Mouse (Mus musculus) hindbrain, embryonic 15.5 days (tissue): ENCODE data around the gene Rapgef3. TPM values are rescaled to one million over a fixed set of nuclear protein-coding genes. Genes with fewer than 3 reads are reported as not detected.

Experiments used
- ATAC-seq: fragments of 200-750 bp; cut with Nextera tagmentation; 2 replicates; pipeline ENCODE4 v1.8.0; 2017; ENCODE audit warnings: low read depth, moderate number of reproducible peaks, moderate TSS enrichment; ENCODE audit not compliant: low FRiP score
- H3K27ac ChIP-seq: fragments of 300-500 bp; sonication (generic); replicated peaks from 2 replicates; pipeline ENCODE4 v1.5.1; 2015; ENCODE audit warnings: mild to moderate bottlenecking, inconsistent platforms
- H3K27me3 ChIP-seq: fragments of 300-500 bp; sonication (generic); 2 replicates; pipeline ENCODE4 v1.6.1; 2015; ENCODE audit warnings: control low read depth, inconsistent platforms
- H3K36me3 ChIP-seq: fragments of 300-500 bp; sonication (generic); 2 replicates; pipeline ENCODE4 v1.6.1; 2015; ENCODE audit warnings: control low read depth, inconsistent platforms
- H3K4me1 ChIP-seq: fragments of 300-500 bp; sonication (generic); replicated peaks from 2 replicates; pipeline ENCODE4 v1.6.1; 2015; ENCODE audit warnings: control low read depth, inconsistent platforms
- H3K4me2 ChIP-seq: fragments of 300-500 bp; sonication (generic); 2 replicates; pipeline ENCODE4 v1.6.1; 2015; ENCODE audit warnings: moderate library complexity, mild to moderate bottlenecking, inconsistent platforms
- H3K4me3 ChIP-seq: fragments of 300-500 bp; sonication (generic); 2 replicates; pipeline ENCODE4 v1.5.1; 2015; ENCODE audit warnings: mild to moderate bottlenecking, inconsistent platforms
- H3K9ac ChIP-seq: fragments of 300-500 bp; sonication (generic); 2 replicates; pipeline ENCODE4 v1.6.1; 2015; ENCODE audit warnings: inconsistent platforms
- H3K9me3 ChIP-seq: fragments of 300-500 bp; sonication (generic); 2 replicates; pipeline ENCODE4 v1.6.1; 2016; ENCODE audit warnings: control low read depth, inconsistent platforms
- WGBS: fragments of 180-500 bp; shearing (Covaris S2); methylation state at CpG from one replicate; pipeline ENCODE4 v1.1.7; 2015; 5-methylcytosine and 5-hydroxymethylcytosine counted together
- polyA plus RNA-seq: library from polyadenylated mRNA; unstranded; fragments of >200 nt; fragmentation: Nextera tagmentation; extraction: Ambion mirVana; gene quantifications from 2 replicates; pipeline ENCODE4 v1.2.1, GENCODE M21; 2015

Gene Rapgef3
- polyA plus RNA-seq, 1 experiment from 2014 or later = 15.5 TPM

DNA sequence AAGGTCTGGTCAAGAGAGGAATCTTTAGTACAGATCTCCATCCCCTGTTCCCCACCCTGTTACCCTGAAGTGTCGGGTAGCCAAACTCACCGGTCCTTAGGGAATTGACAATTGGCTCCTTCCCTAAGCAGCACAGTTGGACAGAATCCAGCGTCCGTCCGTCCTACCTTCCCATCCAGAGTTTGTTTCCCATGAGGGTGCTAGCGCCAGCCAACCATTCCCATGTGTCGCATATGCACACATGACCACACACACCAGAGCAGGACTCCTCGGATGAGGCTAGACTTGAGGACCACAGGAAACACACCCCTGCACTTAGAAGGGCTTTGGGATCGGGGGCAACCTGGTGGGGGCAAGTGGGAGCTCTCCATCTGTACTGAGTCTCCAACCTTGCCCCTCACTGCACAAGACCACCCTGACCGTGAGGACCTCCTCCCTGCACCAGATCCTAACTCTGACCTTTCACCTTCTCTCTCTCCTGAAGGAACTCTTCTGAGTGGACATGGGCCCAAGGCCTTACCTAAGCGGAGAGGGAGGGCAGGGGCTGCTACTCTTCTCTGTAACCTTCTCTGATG lies 23.4 kb upstream of the Rapgef3 start:
- Histone ChIP-seq H3K4me1 (peaks cover 30% of the 10 kb centered on the region), H3K9ac (no peak overlapping the region), H3K27ac (no peak overlapping the region), H3K36me3 (peaks cover 19% of the 10 kb centered on the region), H3K9me3 (no peaks in the 10 kb centered on the region), H3K27me3 (no peaks in the 10 kb centered on the region), H3K4me2 (no peak overlapping the region), H3K4me3 (no peak overlapping the region)
- ATAC-seq = no peak
- WGBS = 87% methylated on average over 11 of the region's 11 CpGs

DNA sequence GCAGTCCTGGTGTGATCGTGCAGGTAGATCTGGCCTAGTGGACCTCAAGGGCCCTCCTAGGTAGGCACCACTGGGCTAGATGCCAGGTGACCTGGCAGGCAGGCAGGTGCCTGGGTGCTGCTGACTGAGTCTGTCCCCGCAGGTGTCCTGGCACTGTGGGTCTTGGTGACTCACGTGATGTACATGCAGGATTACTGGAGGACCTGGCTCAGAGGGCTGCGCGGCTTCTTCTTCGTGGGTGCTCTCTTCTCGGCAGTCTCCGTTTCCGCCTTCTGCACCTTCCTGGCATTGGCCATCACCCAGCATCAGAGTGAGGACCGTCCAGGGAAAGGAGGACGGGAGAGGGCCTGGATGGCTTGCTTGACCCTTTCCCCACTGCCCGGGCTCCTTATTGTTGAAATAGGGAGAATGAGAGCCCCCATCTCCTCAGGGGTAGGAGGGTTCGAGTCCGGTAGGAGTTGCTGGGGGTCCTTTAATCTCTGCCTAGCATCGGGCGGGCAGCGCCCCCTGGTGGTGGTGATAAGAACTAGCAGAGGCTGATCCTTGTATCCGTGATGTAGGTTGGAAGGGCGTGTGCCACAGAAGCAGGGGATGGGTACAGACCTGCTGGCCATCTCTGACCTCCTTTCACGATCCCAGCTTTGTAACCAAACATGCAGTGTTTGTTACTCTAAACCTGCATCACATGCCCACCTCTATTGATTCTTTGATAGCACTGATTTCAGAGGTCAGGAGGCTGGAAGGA lies 22.2 kb upstream of the Rapgef3 start:
- Histone ChIP-seq H3K27me3 (no peaks in the 10 kb centered on the region), H3K4me1 (peaks cover 41% of the 10 kb centered on the region), H3K36me3 (peaks cover 7% of the 10 kb centered on the region), H3K27ac (0 out of 2 replicates have a peak overlapping the region, but pooled peaks have one; percentile 15), H3K4me2 (no peak overlapping the region), H3K9ac (no peak overlapping the region), H3K4me3 (no peak overlapping the region), H3K9me3 (no peaks in the 10 kb centered on the region)
- WGBS = 58% methylated on average over 20 of the region's 20 CpGs
- ATAC-seq = no peak

DNA sequence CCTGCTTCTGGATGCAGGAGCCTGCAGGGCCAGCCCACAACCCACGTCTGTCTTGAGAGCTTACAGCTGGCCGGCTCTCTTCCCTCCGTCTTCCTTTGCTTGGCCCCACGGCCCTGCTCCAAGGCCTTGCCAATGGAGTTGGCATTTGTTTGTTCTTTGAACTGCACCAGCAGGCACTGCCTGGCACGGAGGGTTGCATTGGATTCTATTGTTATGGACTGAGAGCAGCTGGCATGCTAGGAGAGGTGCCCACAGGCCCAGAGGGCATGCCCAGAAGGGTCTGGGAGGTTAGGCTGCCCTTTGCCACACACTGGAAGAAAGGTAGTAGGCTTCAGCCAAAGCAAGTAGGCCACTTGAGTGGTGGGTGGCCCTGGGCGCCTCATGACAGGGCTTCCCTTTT lies 21.0 kb upstream of the Rapgef3 start:
- H3K4me3 ChIP-seq = no peak overlapping the region
- peak overlapping the region; percentile 69 for H3K27ac ChIP-seq

DNA sequence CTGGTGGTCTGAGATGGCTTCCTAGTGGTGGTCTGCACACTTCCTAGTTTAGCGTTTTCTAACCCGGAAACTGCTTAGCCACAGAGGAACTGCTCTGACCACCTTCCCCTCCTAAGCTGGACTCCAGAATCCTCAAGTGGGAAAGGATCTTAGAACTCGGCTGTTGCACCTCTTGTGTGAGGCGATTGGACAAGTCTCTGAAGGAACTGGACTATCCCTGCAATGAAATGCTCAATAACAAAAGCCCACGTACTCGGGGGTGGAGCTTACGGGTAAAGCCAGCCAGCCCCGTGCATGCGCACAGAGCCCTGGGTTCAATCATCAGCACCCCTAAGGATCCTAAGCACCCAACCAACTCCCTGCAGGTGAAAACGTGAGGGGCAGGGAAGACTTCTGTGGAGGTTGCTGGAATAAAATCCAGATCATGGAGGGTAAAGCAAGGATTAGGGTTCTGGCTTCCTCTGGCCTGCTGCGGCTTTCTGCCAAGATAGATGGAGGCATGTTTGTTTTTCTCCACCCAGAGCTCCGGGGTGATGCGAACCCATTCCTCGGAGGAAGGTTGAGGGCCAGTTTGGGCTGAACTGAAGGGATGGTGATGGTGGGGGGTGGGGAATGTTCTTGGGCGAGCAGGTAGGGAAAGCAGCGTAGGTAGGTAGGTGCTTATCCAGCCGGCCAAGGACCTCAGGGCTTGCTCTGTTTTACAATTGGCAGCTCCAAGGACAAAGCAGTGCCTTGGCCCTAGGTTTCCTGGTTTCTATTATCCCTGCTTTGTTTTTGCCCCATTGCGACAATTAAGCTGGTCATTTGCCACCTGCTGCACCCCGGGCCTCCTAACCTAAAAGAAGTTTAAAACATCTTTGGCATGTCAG lies 20.3 kb upstream of the Rapgef3 start:
- Histone ChIP-seq H3K9ac (no peak overlapping the region), H3K36me3 (no peaks in the 10 kb centered on the region), H3K27me3 (0 out of 2 replicates have a peak, but pooled peaks cover 4% of the 10 kb centered on the region), H3K9me3 (no peaks in the 10 kb centered on the region), H3K4me3 (no peak overlapping the region), H3K27ac (peak overlapping the region; percentile 69), H3K4me2 (no peak overlapping the region), H3K4me1 (peaks cover 43% of the 10 kb centered on the region)
- 74% methylated on average over 19 of the region's 19 CpGs for WGBS
- ATAC-seq = no peak

More for the DNA sequence above, 21.0 kb upstream of the Rapgef3 start:
- Histone ChIP-seq H3K4me2 (no peak overlapping the region), H3K27me3 (no peaks in the 10 kb centered on the region), H3K36me3 (no peaks in the 10 kb centered on the region), H3K9ac (no peak overlapping the region), H3K4me1 (peaks cover 43% of the 10 kb centered on the region), H3K9me3 (no peaks in the 10 kb centered on the region)
- ATAC-seq = no peak; the same call in 1 of the 2 replicates
- WGBS = 37% methylated on average over 6 of the region's 6 CpGs

DNA sequence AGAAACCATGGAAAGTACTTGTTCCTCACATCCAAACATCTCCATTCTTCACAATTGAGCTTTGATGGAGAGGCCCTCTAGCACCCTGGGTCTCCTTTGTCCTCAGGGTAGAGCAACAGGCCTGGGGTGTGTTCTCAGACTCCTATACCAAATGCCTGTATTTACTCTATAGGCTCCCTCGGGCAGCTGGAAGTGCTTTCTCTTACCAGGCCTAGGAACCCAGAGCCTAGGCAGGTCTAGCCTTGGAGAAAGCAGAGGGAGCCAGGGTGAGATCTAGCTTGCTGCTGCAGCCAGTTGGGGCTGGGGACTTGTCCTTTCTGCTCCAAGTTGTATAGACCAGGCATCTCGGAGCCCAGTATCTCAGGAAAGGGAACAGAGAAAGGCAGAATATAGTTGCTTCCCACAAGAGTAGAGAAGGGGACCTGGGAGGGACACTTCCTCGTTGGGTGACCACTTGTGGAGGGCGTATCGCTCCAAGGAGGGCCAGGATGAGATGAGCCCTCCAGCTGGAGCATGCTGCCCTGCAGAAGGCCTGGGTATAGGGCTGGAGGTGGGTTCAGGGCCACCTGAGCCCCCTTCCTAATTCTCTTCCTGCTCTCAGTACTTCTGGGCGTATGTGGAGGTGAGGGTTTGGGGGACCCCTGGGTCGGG lies 19.5 kb upstream of the Rapgef3 start:
- Histone ChIP-seq H3K4me1 (peaks cover 50% of the 10 kb centered on the region), H3K36me3 (no peaks in the 10 kb centered on the region), H3K4me2 (no peak overlapping the region), H3K4me3 (no peak overlapping the region), H3K27ac (no peak overlapping the region), H3K9me3 (no peaks in the 10 kb centered on the region), H3K9ac (no peak overlapping the region), H3K27me3 (peaks cover 12% of the 10 kb centered on the region; the same call in 1 of the 2 replicates)
- 85% methylated on average over 7 of the region's 7 CpGs for WGBS
- ATAC-seq = no peak

DNA sequence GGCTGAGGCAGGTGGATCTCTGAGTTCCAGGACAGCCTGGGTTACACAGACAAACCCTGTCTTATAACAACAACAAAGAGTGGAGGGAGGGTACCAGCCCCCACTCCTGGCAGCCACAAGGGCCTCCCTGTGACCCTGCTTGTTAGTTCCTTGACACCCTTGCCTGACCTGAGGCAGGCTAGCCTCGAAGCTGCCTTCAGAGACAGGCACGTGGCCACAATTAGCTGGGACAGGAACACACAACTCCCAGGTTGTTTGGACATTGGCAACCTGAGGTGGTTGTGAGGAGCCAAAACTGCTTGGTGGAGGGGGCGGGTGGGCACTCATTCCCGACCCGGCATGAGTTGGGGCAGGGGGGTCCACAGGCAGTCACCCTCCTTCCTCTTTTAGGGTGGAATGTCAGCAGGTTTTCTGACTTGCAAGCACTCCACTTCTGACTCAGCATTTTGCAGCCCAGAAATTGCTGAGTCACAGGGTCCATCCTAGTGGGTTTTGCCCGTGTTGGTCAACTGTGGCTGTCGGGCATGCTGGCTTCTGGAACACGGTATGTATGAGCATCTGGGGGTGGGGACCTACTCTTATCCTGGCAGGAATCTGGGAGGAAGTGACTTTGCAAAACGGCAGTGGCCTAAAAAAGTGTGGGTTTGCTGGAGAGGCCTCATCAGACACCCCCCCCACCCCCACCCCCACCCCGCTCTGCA lies 18.8 kb upstream of the Rapgef3 start:
- no peak overlapping the region for H3K4me3 ChIP-seq
- H3K27ac ChIP-seq = no peak overlapping the region
- H3K36me3 ChIP-seq = no peaks in the 10 kb centered on the region
- H3K27me3 ChIP-seq = peaks cover 12% of the 10 kb centered on the region; the same call in 1 of the 2 replicates
- no peak for ATAC-seq
- peaks cover 54% of the 10 kb centered on the region for H3K4me1 ChIP-seq
- no peaks in the 10 kb centered on the region for H3K9me3 ChIP-seq
- no peak overlapping the region for H3K4me2 ChIP-seq
- WGBS = 82% methylated on average over 10 of the region's 10 CpGs
- no peak overlapping the region for H3K9ac ChIP-seq

DNA sequence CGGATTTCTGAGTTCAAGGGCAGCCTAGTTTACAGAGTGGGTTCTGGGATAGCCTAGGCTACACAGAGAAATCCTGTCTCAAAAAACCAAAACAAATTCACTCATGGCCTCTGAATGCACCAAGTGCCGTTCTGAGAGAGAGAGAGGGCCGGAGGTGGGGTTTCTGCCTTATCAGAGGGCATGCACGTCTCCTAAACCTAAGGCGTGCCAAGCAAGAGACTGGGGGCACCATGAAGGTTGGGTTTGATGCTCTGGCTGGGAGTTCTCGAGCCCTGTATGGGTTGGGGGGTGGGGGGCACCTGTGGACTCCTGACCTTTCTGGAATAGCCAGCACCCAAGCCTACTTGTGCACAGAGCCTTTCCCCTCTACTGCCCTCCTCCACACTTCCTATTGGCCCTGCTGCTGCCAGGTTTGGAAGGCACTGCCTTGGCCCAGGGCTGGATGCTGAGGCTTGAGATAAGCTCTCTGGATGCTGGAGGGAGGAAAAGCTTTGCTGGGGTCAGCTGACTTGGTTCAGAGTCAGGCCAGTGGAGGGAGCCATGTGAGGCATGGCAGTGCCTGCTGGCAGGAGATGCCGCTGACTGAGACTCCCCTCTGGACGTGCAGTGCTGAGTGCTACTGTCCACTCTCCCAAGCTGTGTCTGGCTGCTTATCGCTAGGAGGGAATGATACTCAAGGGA lies 18.1 kb upstream of the Rapgef3 start:
- Histone ChIP-seq H3K4me1 (peaks cover 54% of the 10 kb centered on the region), H3K27ac (no peak overlapping the region), H3K27me3 (peaks cover 12% of the 10 kb centered on the region; the same call in 1 of the 2 replicates), H3K9me3 (no peaks in the 10 kb centered on the region), H3K4me2 (0 out of 2 replicates have a peak overlapping the region, but pooled peaks have one; percentile 11), H3K4me3 (no peak overlapping the region), H3K36me3 (no peaks in the 10 kb centered on the region), H3K9ac (no peak overlapping the region)
- ATAC-seq = no peak
- 81% methylated on average over 9 of the region's 9 CpGs for WGBS

DNA sequence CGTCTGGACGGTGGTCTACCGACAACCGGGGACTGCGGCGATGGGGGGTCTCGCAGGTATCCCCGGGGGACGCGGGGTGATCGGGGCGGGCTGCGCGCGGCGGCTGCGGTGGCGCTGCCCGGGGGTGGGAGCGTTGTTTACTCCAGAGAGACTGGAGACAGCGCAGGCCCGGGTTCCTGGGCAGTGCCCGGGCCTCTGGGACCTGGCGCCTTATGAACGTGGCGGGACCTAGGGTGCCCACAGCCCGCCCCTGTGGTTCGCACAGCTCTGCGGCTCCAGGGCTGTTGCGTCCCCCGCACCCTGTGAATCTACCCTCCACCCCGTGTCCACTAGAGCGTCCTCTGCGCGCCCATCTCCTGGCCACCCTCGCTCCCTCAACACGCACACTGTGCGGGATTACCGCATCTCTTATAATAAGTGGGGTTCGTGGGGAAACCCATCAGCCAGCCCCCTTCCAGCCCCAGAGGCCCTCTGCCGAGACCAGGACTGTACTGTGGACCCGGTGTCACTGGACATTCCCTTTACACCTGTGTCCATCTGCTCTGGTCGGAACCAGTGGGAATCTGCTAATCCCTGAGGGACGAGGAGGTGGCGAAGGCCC lies 16.9 kb upstream of the Rapgef3 start:
- WGBS = 5% methylated on average over 41 of the region's 45 CpGs
- Histone ChIP-seq H3K27ac (peak overlapping the region; percentile 65), H3K36me3 (no peaks in the 10 kb centered on the region), H3K27me3 (peaks cover 12% of the 10 kb centered on the region; the same call in 1 of the 2 replicates), H3K4me3 (peak overlapping the region; percentile 74), H3K4me1 (peaks cover 52% of the 10 kb centered on the region), H3K4me2 (peak overlapping the region; percentile 60), H3K9ac (peak overlapping the region; percentile 87), H3K9me3 (no peaks in the 10 kb centered on the region)
- ATAC-seq = peak; percentile 49

DNA sequence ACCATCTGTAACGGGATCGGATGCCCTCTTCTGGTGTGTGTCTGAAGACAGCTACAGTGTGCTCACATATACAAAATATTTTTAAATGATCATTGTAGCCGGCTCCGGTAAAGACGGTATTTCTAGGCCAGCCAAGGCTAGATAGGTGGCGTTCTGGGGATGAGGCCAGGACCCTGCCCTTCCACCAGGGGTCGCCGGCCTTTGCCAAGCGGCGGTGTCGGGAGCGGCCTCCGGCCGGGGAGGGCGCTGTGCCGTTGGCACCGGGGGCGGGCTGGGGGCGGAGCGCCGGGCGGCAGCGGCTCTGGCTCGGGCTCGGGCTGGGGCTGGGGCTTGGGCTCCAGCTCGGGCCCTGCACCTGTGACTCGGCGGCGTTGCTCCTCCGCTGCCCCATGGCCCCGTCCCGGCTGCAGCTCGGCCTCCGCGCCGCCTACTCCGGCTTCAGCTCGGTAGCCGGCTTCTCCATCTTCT lies 16.4 kb upstream of the Rapgef3 start:
- peaks cover 51% of the 10 kb centered on the region for H3K4me1 ChIP-seq
- peak; percentile 84 for ATAC-seq
- WGBS = 2% methylated on average over 29 of the region's 39 CpGs

DNA sequence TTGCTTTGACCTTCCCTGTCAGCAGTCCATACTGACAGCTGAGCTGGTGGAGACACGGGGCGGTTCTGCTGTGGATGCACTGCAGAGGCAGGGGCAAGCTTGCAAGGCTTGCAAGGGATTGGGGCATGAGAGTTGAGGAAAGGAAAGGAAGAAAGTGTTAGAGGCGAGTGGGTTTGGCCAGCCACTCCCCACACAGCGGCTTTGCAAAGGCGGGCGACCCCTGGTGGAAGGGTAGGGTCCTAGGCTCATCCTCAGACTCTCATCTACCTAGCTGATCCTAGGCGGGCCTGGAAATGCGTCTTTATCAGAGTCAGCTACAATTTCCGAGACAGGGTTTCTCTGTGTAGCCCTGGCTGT lies 15.0 kb upstream of the Rapgef3 start:
- Histone ChIP-seq H3K4me3 (no peak overlapping the region), H3K9ac (no peak overlapping the region), H3K36me3 (no peaks in the 10 kb centered on the region), H3K4me1 (peaks cover 37% of the 10 kb centered on the region), H3K27me3 (peaks cover 12% of the 10 kb centered on the region; the same call in 1 of the 2 replicates), H3K4me2 (peak overlapping the region; percentile 14), H3K27ac (no peak overlapping the region), H3K9me3 (no peaks in the 10 kb centered on the region)
- no peak for ATAC-seq
- 6% methylated on average over 9 of the region's 9 CpGs for WGBS

More for the DNA sequence above, 16.4 kb upstream of the Rapgef3 start:
- Histone ChIP-seq H3K4me2 (peak overlapping the region; percentile 60), H3K27ac (peak overlapping the region; percentile 65), H3K9me3 (no peaks in the 10 kb centered on the region), H3K27me3 (peaks cover 12% of the 10 kb centered on the region; the same call in 1 of the 2 replicates), H3K36me3 (no peaks in the 10 kb centered on the region), H3K9ac (peak overlapping the region; percentile 87), H3K4me3 (peak overlapping the region; percentile 74)
